ENCODE assay signal across 8 mouse cellular contexts in genomic region chr9:62526451-62526850, GRCm38 (mm10). TPM values are rescaled to one million over a fixed set of nuclear protein-coding genes. Genes with fewer than 3 reads are reported as not detected.
DNase-seq lines count a peak whose midpoint lies in the region; ATAC-seq lines count a peak whose summit lies in the region.

No protein-coding gene starts in this region.

- H3K9ac ChIP-seq in forebrain, embryonic 16.5 days (replicated peaks; ENCODE audit: low read depth, low read length), result no peak overlapping the region

- peak; percentile 32 to 54 for DNase-seq in kidney, postnatal 25 days
- DNase-seq in kidney, adult 8-10 months, result no peak
- peak; percentile 83 to 84 for DNase-seq in cerebellum, adult 18-20 months
- peak; percentile 94 for DNase-seq in left cerebral cortex, postnatal 4 days
- peak; percentile 59 for DNase-seq in right cerebral cortex, postnatal 4 days
- no peak for DNase-seq in spleen, adult 18-20 months

- no peaks in the 10 kb centered on the region for H3K9me3 ChIP-seq in forebrain, embryonic 16.5 days (ENCODE audit: control insufficient read depth, low read length)

- peak overlapping the region; percentile 81 for H3K27ac ChIP-seq in forebrain, embryonic 16.5 days (ENCODE audit: low read length)

- WGBS in forebrain, embryonic 16.5 days, result 9% methylated on average over 3 of the region's 3 CpGs

- no peak overlapping the region for H3K4me3 ChIP-seq in forebrain, embryonic 16.5 days (replicated peaks; ENCODE audit: low read length)

- H3K4me2 ChIP-seq in forebrain, embryonic 16.5 days (ENCODE audit: low read length), result no peak overlapping the region

- peak; percentile 86 for ATAC-seq in forebrain, embryonic 16.5 days
- no peak for ATAC-seq in monocyte, adult 5-6 weeks (replicated peaks; ENCODE audit: insufficient number of reproducible peaks, low FRiP score, low TSS enrichment, poor library complexity, severe bottlenecking)

- intact Hi-C loops in left cerebral cortex, postnatal 4 days (cut with DNase I), result no loop called here

- no peaks in the 10 kb centered on the region for H3K27me3 ChIP-seq in forebrain, embryonic 16.5 days (replicated peaks; ENCODE audit: control insufficient read depth, insufficient read depth, low read length)

- no peaks in the 10 kb centered on the region for H3K36me3 ChIP-seq in forebrain, embryonic 16.5 days (ENCODE audit: control insufficient read depth, insufficient read depth)

- H3K4me1 ChIP-seq in forebrain, embryonic 16.5 days (replicated peaks; ENCODE audit: control insufficient read depth, insufficient read depth, low read length), result peaks cover 70% of the 10 kb centered on the region

RNA-seq across cellular contexts. Expression of gene Coro2b, which starts 10.4 kb away (rescaled TPM):
- polyA plus RNA-seq in forebrain, embryonic 16.5 days (2015; fragmentation: Nextera tagmentation; extraction: Ambion mirVana), result 41.7 and 44.9 TPM in 2 replicates
- total RNA-seq in left cerebral cortex, postnatal 4 days (2021), result 10 to 100 TPM; 91.2 to 95.5 TPM
- total RNA-seq in monocyte, adult 5-6 weeks (2017), result 0.49 TPM in 1 of 3 replicates, not detected in the others

Comparison
In these comparisons a context has a peak if more than half of its experiments do, and no peak if none do; other contexts are left out.
1. DNase-seq: peak in kidney, postnatal 25 days (2 of 2), cerebellum, adult 18-20 months (2 of 2), left cerebral cortex, postnatal 4 days (single experiment) and right cerebral cortex, postnatal 4 days (single experiment); none in kidney, adult 8-10 months (0 of 2) and spleen, adult 18-20 months (0 of 2).
2. RNA of gene Coro2b, which starts 10.4 kb away (total RNA-seq): 91.2 to 95.5 TPM in left cerebral cortex, postnatal 4 days; 0.49 TPM in monocyte, adult 5-6 weeks; every median in the first group is over 10 times any median in the second.